Mouse (Mus musculus): Measurements from ENCODE around the gene Ahr. TPM values are rescaled to one million over a fixed set of nuclear protein-coding genes. Genes with fewer than 3 reads are reported as not detected.

The Ahr gene
- polyA plus RNA-seq (2015; fragmentation: Nextera tagmentation; extraction: Ambion mirVana) = 1.9 TPM in 2 replicates

GRCm38 (mm10) chr12:35534754-35535236 lies at the start of gene Ahr:
Ahr (minus strand) TSS chr12:35535038.
- no peaks in the 10 kb centered on the region for H3K36me3 ChIP-seq (ENCODE audit: control insufficient read depth, insufficient read depth)
- no peaks in the 10 kb centered on the region; the same call in 1 of the 2 replicates for H3K27me3 ChIP-seq (replicated peaks; ENCODE audit: control insufficient read depth, insufficient read depth, low read length)
- peak within 1 kb of the TSS; percentile 47; the same call in 1 of the 2 replicates for H3K27ac ChIP-seq (ENCODE audit: low read length)
- peak within 1 kb of the TSS; percentile 74 for H3K9ac ChIP-seq (replicated peaks; ENCODE audit: low read depth, low read length)
- H3K4me2 ChIP-seq (ENCODE audit: low read length) = peak within 1 kb of the TSS; percentile 96
- H3K4me3 ChIP-seq (replicated peaks; ENCODE audit: low read length) = peak within 1 kb of the TSS; percentile 72
- H3K9me3 ChIP-seq (ENCODE audit: control insufficient read depth, low read length) = no peaks in the 10 kb centered on the region
- H3K4me1 ChIP-seq (replicated peaks; ENCODE audit: control insufficient read depth, insufficient read depth, low read length) = peaks cover 7% of the 10 kb centered on the region
- ATAC-seq = peak; percentile 99
- WGBS = 0% methylated on average over 34 of the region's 52 CpGs

- 83% methylated on average over 4 of the region's 4 CpGs for WGBS
- H3K36me3 ChIP-seq (ENCODE audit: control insufficient read depth, insufficient read depth) = no peaks in the 10 kb centered on the region
- no peak overlapping the region for H3K27ac ChIP-seq (ENCODE audit: low read length)
- no peak overlapping the region for H3K4me2 ChIP-seq (ENCODE audit: low read length)
- H3K4me1 ChIP-seq (replicated peaks; ENCODE audit: control insufficient read depth, insufficient read depth, low read length) = no peaks in the 10 kb centered on the region
- H3K9ac ChIP-seq (replicated peaks; ENCODE audit: low read depth, low read length) = no peak overlapping the region
- H3K4me3 ChIP-seq (replicated peaks; ENCODE audit: low read length) = no peak overlapping the region
- H3K9me3 ChIP-seq (ENCODE audit: control insufficient read depth, low read length) = no peaks in the 10 kb centered on the region
- no peak for ATAC-seq
- no peaks in the 10 kb centered on the region for H3K27me3 ChIP-seq (replicated peaks; ENCODE audit: control insufficient read depth, insufficient read depth, low read length)
These were observed 44.0 kb upstream of the Ahr start for GRCm38 (mm10) chr12:35578826-35579225.

- Histone ChIP-seq H3K4me3 (replicated peaks; ENCODE audit: low read length) (no peak overlapping the region), H3K4me1 (replicated peaks; ENCODE audit: control insufficient read depth, insufficient read depth, low read length) (no peaks in the 10 kb centered on the region), H3K27ac (ENCODE audit: low read length) (no peak overlapping the region), H3K4me2 (ENCODE audit: low read length) (no peak overlapping the region), H3K36me3 (ENCODE audit: control insufficient read depth, insufficient read depth) (no peaks in the 10 kb centered on the region), H3K9me3 (ENCODE audit: control insufficient read depth, low read length) (no peaks in the 10 kb centered on the region), H3K9ac (replicated peaks; ENCODE audit: low read depth, low read length) (no peak overlapping the region), H3K27me3 (replicated peaks; ENCODE audit: control insufficient read depth, insufficient read depth, low read length) (no peaks in the 10 kb centered on the region)
- WGBS = 94% methylated on average over 4 of the region's 4 CpGs
- no peak for ATAC-seq
These were observed 41.3 kb upstream of the Ahr start for GRCm38 (mm10) chr12:35576107-35576506.

GRCm38 (mm10) chr12:35573713-35574112 lies 38.9 kb upstream of the Ahr start:
- Histone ChIP-seq H3K9ac (replicated peaks; ENCODE audit: low read depth, low read length) (no peak overlapping the region), H3K27me3 (replicated peaks; ENCODE audit: control insufficient read depth, insufficient read depth, low read length) (no peaks in the 10 kb centered on the region), H3K4me1 (replicated peaks; ENCODE audit: control insufficient read depth, insufficient read depth, low read length) (no peaks in the 10 kb centered on the region), H3K36me3 (ENCODE audit: control insufficient read depth, insufficient read depth) (no peaks in the 10 kb centered on the region), H3K9me3 (ENCODE audit: control insufficient read depth, low read length) (no peaks in the 10 kb centered on the region), H3K27ac (ENCODE audit: low read length) (no peak overlapping the region), H3K4me2 (ENCODE audit: low read length) (no peak overlapping the region), H3K4me3 (replicated peaks; ENCODE audit: low read length) (no peak overlapping the region)
- WGBS = 86% methylated on average over 2 of the region's 2 CpGs
- no peak for ATAC-seq

- no peaks in the 10 kb centered on the region for H3K27me3 ChIP-seq (replicated peaks; ENCODE audit: control insufficient read depth, insufficient read depth, low read length)
- H3K4me1 ChIP-seq (replicated peaks; ENCODE audit: control insufficient read depth, insufficient read depth, low read length) = no peaks in the 10 kb centered on the region
- H3K27ac ChIP-seq (ENCODE audit: low read length) = no peak overlapping the region
- no peaks in the 10 kb centered on the region for H3K9me3 ChIP-seq (ENCODE audit: control insufficient read depth, low read length)
- WGBS = 88% methylated on average over 3 of the region's 3 CpGs
- no peak overlapping the region for H3K4me3 ChIP-seq (replicated peaks; ENCODE audit: low read length)
- H3K36me3 ChIP-seq (ENCODE audit: control insufficient read depth, insufficient read depth) = no peaks in the 10 kb centered on the region
- H3K9ac ChIP-seq (replicated peaks; ENCODE audit: low read depth, low read length) = no peak overlapping the region
- no peak for ATAC-seq
- no peak overlapping the region for H3K4me2 ChIP-seq (ENCODE audit: low read length)
These were observed 28.0 kb upstream of the Ahr start for GRCm38 (mm10) chr12:35562826-35563225.

- Histone ChIP-seq H3K27me3 (replicated peaks; ENCODE audit: control insufficient read depth, insufficient read depth, low read length) (no peaks in the 10 kb centered on the region), H3K27ac (ENCODE audit: low read length) (no peak overlapping the region), H3K9ac (replicated peaks; ENCODE audit: low read depth, low read length) (no peak overlapping the region), H3K36me3 (ENCODE audit: control insufficient read depth, insufficient read depth) (no peaks in the 10 kb centered on the region), H3K9me3 (ENCODE audit: control insufficient read depth, low read length) (no peaks in the 10 kb centered on the region), H3K4me2 (ENCODE audit: low read length) (no peak overlapping the region), H3K4me1 (replicated peaks; ENCODE audit: control insufficient read depth, insufficient read depth, low read length) (no peaks in the 10 kb centered on the region), H3K4me3 (replicated peaks; ENCODE audit: low read length) (no peak overlapping the region)
- WGBS = 89% methylated on average over 2 of the region's 2 CpGs
- no peak for ATAC-seq
These were observed 24.0 kb upstream of the Ahr start for GRCm38 (mm10) chr12:35558868-35559267.

- no peaks in the 10 kb centered on the region for H3K36me3 ChIP-seq (ENCODE audit: control insufficient read depth, insufficient read depth)
- H3K4me1 ChIP-seq (replicated peaks; ENCODE audit: control insufficient read depth, insufficient read depth, low read length) = no peaks in the 10 kb centered on the region
- WGBS = 62% methylated on average over 6 of the region's 6 CpGs
- no peak overlapping the region for H3K4me3 ChIP-seq (replicated peaks; ENCODE audit: low read length)
- H3K9me3 ChIP-seq (ENCODE audit: control insufficient read depth, low read length) = 0 out of 2 replicates have a peak, but pooled peaks cover 2% of the 10 kb centered on the region
- no peak overlapping the region for H3K4me2 ChIP-seq (ENCODE audit: low read length)
- no peak for ATAC-seq
- no peaks in the 10 kb centered on the region for H3K27me3 ChIP-seq (replicated peaks; ENCODE audit: control insufficient read depth, insufficient read depth, low read length)
- H3K27ac ChIP-seq (ENCODE audit: low read length) = no peak overlapping the region
- H3K9ac ChIP-seq (replicated peaks; ENCODE audit: low read depth, low read length) = no peak overlapping the region
These were observed 21.1 kb upstream of the Ahr start for GRCm38 (mm10) chr12:35555925-35556324.

GRCm38 (mm10) chr12:35554309-35554708 lies 19.5 kb upstream of the Ahr start:
- 86% methylated on average over 4 of the region's 4 CpGs for WGBS
- ATAC-seq = no peak

GRCm38 (mm10) chr12:35553174-35553573 lies 18.3 kb upstream of the Ahr start:
- no peak overlapping the region for H3K9ac ChIP-seq (replicated peaks; ENCODE audit: low read depth, low read length)
- no peaks in the 10 kb centered on the region for H3K4me1 ChIP-seq (replicated peaks; ENCODE audit: control insufficient read depth, insufficient read depth, low read length)
- no peak overlapping the region for H3K4me2 ChIP-seq (ENCODE audit: low read length)
- H3K9me3 ChIP-seq (ENCODE audit: control insufficient read depth, low read length) = 0 out of 2 replicates have a peak, but pooled peaks cover 2% of the 10 kb centered on the region
- WGBS = 83% methylated on average over 3 of the region's 3 CpGs
- no peak overlapping the region for H3K27ac ChIP-seq (ENCODE audit: low read length)
- H3K27me3 ChIP-seq (replicated peaks; ENCODE audit: control insufficient read depth, insufficient read depth, low read length) = no peaks in the 10 kb centered on the region
- H3K36me3 ChIP-seq (ENCODE audit: control insufficient read depth, insufficient read depth) = no peaks in the 10 kb centered on the region
- no peak for ATAC-seq
- no peak overlapping the region for H3K4me3 ChIP-seq (replicated peaks; ENCODE audit: low read length)

More at GRCm38 (mm10) chr12:35554309-35554708, 19.5 kb upstream of the Ahr start:
- Histone ChIP-seq H3K9ac (replicated peaks; ENCODE audit: low read depth, low read length) (no peak overlapping the region), H3K36me3 (ENCODE audit: control insufficient read depth, insufficient read depth) (no peaks in the 10 kb centered on the region), H3K4me1 (replicated peaks; ENCODE audit: control insufficient read depth, insufficient read depth, low read length) (no peaks in the 10 kb centered on the region), H3K9me3 (ENCODE audit: control insufficient read depth, low read length) (0 out of 2 replicates have a peak, but pooled peaks cover 2% of the 10 kb centered on the region), H3K27ac (ENCODE audit: low read length) (no peak overlapping the region), H3K4me3 (replicated peaks; ENCODE audit: low read length) (no peak overlapping the region), H3K27me3 (replicated peaks; ENCODE audit: control insufficient read depth, insufficient read depth, low read length) (no peaks in the 10 kb centered on the region), H3K4me2 (ENCODE audit: low read length) (no peak overlapping the region)

GRCm38 (mm10) chr12:35550299-35550698 lies 15.5 kb upstream of the Ahr start:
- ATAC-seq = no peak
- Histone ChIP-seq H3K9ac (replicated peaks; ENCODE audit: low read depth, low read length) (no peak overlapping the region), H3K36me3 (ENCODE audit: control insufficient read depth, insufficient read depth) (no peaks in the 10 kb centered on the region), H3K4me2 (ENCODE audit: low read length) (no peak overlapping the region), H3K27ac (ENCODE audit: low read length) (no peak overlapping the region), H3K4me1 (replicated peaks; ENCODE audit: control insufficient read depth, insufficient read depth, low read length) (no peaks in the 10 kb centered on the region), H3K4me3 (replicated peaks; ENCODE audit: low read length) (no peak overlapping the region), H3K9me3 (ENCODE audit: control insufficient read depth, low read length) (0 out of 2 replicates have a peak, but pooled peaks cover 2% of the 10 kb centered on the region), H3K27me3 (replicated peaks; ENCODE audit: control insufficient read depth, insufficient read depth, low read length) (no peaks in the 10 kb centered on the region)
